17 mouse cellular contexts compared by ENCODE assay signal in genomic region chr9:81312047-81312446, GRCm38 (mm10).
"Had no signal": no experiment of that assay in that cellular context is flagged by ENCODE, and none has a peak within 500 bp of the region (broad histone marks: within the 10 kb centered on the region; RNA-seq: fewer than 3 reads in every experiment).

No protein-coding gene starts in this region.

- DNase-seq: gastrocnemius, adult 2 months; gastrocnemius, postnatal 10 days; gastrocnemius, postnatal 25 days; heart, adult 18-20 months; heart, postnatal 10 days; heart, postnatal 4 days; kidney, adult 18-20 months; kidney, adult 8-10 months; kidney, postnatal 10 days; kidney, postnatal 36 days; layer of hippocampus, adult 9-11 months; layer of hippocampus, postnatal 36 days had no signal

- ATAC-seq: hindbrain, embryonic 16.5 days; inflammation-experienced regulatory T-cells, adult 6 months; intestine, embryonic 15.5 days; intestine, postnatal 0 days; liver, embryonic 12.5 days had no signal
